Mouse (Mus musculus) leukemia stem cell, adult 10-12 weeks (primary cell): ENCODE measurements around the gene Gng11. TPM values are rescaled to one million over a fixed set of nuclear protein-coding genes. Genes with fewer than 3 reads are reported as not detected.

Experiments used
- polyA plus RNA-seq: library from polyadenylated mRNA; stranded (reverse); fragments of >175 nt; gene quantifications from 2 replicates; pipeline ENCODE4 v1.2.3, GENCODE M21; 2012; ENCODE audit warnings: low replicate concordance

The Gng11 gene
- 0.68 and 1.2 TPM in 2 replicates for polyA plus RNA-seq

DNA sequence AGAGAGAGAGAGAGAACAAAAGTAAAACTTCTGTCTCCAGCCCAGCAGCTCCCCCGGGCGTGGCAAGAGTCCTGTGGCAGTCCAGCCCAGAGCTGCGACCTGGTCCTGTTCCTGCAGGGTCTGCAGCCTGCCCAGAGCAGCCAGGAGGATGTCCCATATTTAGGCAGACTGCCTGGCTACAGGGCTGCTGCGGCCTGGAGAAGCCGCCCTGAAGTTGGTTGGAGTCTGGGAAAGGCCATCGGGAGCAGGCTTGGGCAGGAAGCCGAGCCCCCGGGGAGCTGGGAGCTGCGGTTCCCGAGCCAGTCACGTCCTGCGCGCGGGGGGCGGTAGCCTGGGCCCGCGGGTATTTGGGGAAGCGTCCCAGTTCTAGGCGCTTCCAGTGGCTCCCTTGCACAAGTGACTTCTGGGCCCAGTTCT is at the start of gene Gng11:
Gng11 (plus strand) TSS at position 15 of the 417 bp plus-strand sequence.

DNA sequence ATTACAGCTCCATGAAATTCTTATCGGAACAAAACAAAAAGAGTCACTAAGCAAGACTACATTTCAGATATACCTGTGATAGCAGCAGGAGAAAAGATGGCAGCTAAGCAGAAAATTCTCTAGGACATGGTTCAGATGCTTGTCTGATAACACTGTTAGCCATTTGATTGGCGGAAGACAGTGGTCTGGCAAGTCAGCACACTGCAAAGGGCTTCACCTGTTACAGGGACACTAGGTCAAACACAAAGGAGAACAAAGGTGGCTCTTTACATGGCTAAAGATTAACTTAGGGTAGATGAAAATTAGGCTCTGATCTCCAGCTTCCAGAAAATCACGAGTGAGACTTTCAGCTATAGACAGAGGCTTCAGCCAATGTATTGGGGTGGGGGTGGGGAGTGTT is 15.0 kb upstream of the Gng11 start, which contains the start of gene Tfpi2:
Tfpi2 (minus strand) TSS at position 170 of the 400 bp plus-strand sequence.

DNA sequence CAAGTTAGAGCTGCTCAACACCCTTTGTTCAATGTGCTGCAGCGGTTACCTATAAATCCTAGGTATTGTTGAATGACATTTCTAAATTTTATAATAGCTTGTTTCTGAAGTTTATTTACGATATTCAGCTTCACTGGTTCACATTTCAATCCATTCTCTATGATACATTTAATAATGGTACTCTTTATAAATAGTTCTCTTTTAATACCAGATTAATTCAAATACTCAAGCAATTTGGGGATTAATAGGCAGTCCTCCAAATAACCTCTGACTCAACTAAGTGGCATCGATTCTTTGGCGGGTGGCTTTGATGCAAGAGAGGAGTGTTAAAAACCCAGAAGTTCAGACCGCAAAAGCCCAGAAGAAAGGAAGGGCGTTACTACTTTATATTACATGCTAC is 10.2 kb upstream of the Gng11 start, which contains the start of gene Gngt1:
Gngt1 (plus strand) TSS at position 301 of the 400 bp plus-strand sequence.

Other genes starting within 250 kb of the Gng11 start
- gene Calcr, start 239.2 kb upstream of the Gng11 start, polyA plus RNA-seq: not detected in 2 replicates
- gene Tfpi2, start 15.0 kb upstream of the Gng11 start, polyA plus RNA-seq: not detected in 2 replicates
- not detected in 2 replicates for gene Gngt1, start 10.1 kb upstream of the Gng11 start, polyA plus RNA-seq
- 6.5 and 21.2 TPM in 2 replicates for gene Bet1, start 83.1 kb downstream of the Gng11 start, polyA plus RNA-seq